Mouse (Mus musculus) embryo, embryonic 10 days (tissue): ENCODE data around the gene Tpst1.
"Not testable (repeated sequence)": the region's sequence is repeated elsewhere in the genome, so short reads cannot be mapped to it uniquely, and the experiment has no call there.

Source experiments
- DNase-seq: peaks from one replicate; pipeline ENCODE4 v3.0.0-alpha.2; 2015; ENCODE audit warnings: low spot score

Gene Tpst1

DNA sequence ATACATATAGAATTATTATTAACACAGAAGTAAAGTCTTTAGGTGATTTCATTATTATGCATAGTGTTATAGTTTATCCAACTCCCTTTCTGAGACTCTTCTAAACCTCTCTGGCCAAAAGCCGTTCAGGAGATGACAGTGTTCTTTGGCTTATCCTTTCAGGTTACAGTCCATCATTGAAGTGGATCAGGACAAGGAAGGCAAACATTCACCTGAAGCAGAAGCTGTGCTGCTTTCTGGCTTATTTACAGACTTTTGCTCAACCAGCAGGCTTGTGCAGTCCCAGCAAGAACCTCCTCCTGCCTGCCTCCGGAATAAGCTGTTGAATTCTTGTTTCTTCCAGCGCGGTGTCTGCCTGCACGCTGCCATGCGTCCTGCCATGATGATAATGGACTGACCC lies at the start of gene Tpst1:
Gene Tpst1, plus strand, starts transcription at position 301 of the 400 bp plus-strand sequence.
- no peak for DNase-seq

DNA sequence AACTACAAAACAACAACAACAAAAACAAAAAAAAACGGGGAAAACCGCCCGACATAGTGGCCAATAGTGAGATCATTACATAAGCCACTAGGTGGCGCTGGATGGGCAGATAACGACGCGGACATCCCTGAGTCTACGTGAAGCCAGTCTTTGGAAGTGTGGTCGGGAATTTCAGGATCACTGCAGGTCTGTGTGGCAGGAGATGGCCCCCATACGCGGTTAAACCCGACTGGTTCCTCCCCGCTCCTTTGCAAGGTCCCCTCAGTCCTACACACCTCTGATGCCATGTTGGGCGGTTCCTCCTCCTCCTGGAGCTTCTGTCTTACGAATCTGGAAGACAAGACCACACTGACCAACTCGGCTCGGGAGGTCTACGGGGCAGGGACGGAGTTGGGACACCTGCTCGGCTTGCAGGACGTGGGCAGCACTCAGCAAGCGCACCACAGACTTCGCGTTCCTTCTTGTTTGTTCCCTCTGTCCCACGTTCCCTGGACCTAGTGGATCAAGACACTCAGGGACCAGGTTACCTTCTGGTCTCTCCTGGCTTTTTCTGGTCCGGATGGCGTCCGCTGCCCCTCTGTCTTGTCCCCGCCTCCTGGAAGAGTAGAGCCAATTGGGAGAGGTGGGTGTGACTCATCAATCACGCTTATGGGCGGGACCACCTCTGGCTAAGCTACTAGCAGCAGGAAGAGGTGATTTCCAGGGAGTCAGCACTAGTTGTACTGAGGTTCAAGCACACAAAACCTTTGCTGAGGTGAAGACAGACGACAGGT lies 49.2 kb upstream of the Tpst1 start:
- peak; percentile 96 for DNase-seq

DNA sequence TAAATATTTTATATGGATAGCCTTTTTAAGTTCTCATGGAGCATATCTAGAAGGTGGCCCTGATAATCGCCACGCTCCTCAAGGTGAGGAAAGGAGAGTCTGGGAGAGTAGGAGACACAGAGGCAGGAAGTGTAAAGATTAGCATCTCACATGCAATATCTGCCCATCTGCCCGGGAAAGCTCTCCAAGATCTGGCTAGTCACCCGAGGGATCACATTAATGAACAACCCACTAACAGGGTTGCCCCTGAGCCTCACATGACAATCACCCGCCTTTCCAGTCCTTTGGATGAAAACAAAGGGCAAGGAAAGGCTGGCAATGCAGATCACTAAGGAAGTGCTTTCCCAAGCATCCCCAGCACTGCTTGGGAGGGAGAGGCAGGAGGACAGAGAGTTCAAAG lies 46.0 kb upstream of the Tpst1 start:
- DNase-seq = no peak

DNA sequence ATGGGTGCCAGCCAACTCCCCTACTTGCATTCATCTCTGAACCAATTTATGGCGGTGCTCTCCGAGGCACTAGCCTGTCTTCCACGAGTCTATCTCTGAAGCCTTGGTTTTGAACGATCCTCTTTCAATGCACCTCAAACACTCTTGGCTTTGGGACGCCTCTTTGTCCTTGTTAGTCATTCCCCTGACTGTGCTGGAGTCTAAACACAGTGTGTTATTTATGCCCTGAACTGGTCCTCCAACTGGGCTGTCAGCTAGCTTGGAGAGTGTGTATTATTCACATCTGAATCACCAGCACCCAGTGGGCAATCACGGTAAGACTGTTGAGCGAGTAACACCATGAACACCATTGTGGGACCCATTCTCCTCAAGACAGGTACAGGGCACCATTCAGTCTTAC lies 45.4 kb upstream of the Tpst1 start:
- no peak for DNase-seq

DNA sequence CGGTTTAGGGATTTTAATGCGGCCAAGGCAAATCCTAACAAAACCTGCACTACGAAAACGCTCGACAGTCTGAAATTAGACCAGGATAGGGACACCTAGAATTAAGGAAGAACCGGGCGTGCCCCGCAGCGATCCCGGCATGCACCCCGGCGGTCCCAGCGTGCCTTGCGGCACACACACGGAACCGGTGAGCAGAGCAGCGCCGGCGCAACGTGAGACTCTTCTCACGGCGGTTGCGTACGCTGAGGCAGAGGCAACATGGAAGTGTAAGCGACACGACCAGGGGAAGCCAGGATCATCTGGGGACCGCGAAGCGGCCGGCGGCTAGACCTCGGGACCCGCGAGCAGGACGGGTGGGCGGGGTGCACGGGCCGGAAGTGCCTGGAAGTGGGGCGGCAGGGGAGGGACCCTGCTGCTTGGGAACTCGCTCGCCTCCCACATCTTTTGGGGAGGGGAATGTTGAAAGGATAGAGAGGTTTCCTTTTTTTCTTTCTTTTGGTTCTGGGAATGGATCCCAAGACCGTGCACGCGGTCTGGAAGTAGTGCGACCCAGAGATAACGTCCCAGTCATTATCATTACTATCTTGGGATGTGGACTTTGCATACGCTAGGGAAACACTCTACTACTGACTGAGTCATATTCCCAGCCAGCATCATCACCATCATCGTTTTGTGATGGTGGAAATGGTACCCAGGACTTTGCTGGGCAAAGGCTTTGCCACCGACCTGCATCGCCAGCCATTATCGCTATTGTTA lies 43.8 kb upstream of the Tpst1 start, which contains the start of the genes Asl and Crcp:
Gene Asl, minus strand, starts transcription at position 106 of the 756 bp plus-strand sequence.
Gene Crcp, plus strand, starts transcription at position 149 of the 756 bp plus-strand sequence.
- DNase-seq = peak; percentile 85

- DNase-seq = no peak
These were observed 41.4 kb upstream of the Tpst1 start for GRCm38 (mm10) chr5:130031410-130032390.

GRCm38 (mm10) chr5:130033869-130034268 lies 39.3 kb upstream of the Tpst1 start:
- DNase-seq = no peak

DNA sequence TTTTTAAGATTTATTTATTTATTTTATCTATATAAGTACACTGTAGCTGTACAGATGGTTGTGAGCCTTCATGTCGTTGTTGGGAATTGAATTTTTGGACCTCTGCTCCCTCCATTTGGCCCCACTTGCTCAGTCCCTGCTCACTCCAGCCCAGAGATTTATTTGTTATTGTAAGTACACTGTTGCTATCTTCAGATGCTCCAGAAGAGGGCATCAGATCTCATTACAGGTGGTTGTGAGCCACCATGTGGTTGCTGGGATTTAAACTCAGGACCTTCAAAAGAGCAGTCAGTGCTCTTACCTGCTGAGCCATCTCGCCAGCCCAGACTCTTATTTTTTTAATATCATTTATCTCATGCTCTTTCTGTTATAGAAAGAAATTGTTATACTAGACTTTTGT lies 36.8 kb upstream of the Tpst1 start:
- DNase-seq = not testable (repeated sequence)

GRCm38 (mm10) chr5:130037752-130038455 lies 35.2 kb upstream of the Tpst1 start:
- peak; percentile 85 for DNase-seq

- DNase-seq = no peak
These were observed 32.3 kb upstream of the Tpst1 start for GRCm38 (mm10) chr5:130040797-130041196.

GRCm38 (mm10) chr5:130041262-130041661 lies 31.9 kb upstream of the Tpst1 start:
- DNase-seq = no peak

DNA sequence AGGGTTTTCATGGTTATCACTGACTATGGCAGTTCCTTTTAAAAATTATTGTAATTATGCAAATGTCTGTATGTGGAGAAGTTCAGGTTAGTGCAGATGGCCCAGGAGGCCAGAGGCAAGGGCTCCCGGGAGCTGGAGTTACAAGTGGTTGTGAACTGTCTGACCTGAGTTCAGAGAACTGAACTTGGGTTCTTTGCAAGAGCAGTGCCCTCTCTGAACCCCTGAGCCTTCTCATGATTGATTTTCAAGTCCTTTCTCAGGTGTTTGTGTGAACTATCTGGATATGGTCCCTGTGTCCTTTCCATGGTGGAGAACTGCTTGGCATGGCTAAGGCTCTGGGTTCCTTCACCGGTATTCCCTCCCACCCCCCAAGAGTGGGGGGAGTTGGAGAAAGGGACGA lies 29.4 kb upstream of the Tpst1 start:
- no peak for DNase-seq

DNA sequence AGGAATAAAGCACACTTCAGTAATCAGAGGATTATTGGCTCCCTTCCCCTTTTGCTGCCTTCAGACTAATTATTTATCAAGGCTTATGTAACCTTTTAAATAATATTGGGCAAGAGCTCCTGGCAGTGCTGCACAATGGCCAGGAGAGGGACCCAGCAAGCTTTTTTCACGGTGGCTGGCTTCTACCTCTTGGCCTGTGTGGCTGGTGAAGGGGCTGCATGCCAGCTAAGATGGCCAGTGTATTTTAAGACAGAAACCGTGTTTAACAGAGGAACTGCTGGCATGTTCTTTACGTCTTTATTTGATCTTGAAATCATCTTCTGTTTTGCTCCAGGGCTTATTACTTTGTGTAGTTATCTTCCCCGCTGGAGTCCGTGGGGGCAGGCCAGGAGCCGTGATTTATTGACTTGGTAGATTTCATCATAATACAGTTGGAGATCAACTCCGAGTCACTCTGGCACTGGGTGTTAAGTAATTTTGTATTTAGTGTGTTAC lies 28.9 kb upstream of the Tpst1 start:
- DNase-seq = no peak

- DNase-seq = no peak
These were observed 27.0 kb upstream of the Tpst1 start for GRCm38 (mm10) chr5:130046100-130046499.

- DNase-seq = no peak
These were observed 26.5 kb upstream of the Tpst1 start for GRCm38 (mm10) chr5:130046589-130046988.

DNA sequence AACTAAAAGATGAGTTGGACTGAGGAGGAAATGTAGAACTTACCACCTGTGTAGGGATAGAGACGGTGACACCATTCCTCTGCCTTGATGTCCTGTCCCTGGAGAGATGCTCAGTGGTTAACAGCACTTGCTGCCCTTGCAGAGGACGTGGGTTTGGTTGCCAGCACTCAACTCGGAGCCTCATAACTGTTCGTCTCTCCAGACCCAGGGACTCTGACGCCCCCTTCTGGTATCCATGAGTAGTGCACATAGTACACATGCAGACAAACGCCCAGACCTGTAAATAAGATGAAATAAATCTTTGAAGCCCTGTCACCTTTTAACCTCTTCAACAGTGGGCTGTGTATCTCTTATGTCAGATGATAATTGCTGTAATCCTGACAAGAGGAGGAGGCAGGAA lies 26.1 kb upstream of the Tpst1 start:
- DNase-seq = no peak

- no peak for DNase-seq
These were observed 24.2 kb upstream of the Tpst1 start for GRCm38 (mm10) chr5:130048786-130049520.

- DNase-seq = no peak
These were observed 22.7 kb upstream of the Tpst1 start for GRCm38 (mm10) chr5:130050416-130050815.

- no peak for DNase-seq
These were observed 21.9 kb upstream of the Tpst1 start for GRCm38 (mm10) chr5:130051073-130051860.

- no peak for DNase-seq
These were observed 20.6 kb upstream of the Tpst1 start for GRCm38 (mm10) chr5:130052510-130052909.
